Mouse (Mus musculus): ENCODE results near the gene Ppil1.

- TF ChIP-seq EP300 (IDR thresholded peaks at IDR 0.05; ENCODE audit: low read depth) (no peak), CTCF (IDR thresholded peaks at IDR 0.05; ENCODE audit: low read depth) (no peak)
Observed at GRCm38 (mm10) chr17:29297321-29297720, 33.3 kb upstream of the Ppil1 start.

Measured in liver, postnatal 0 days (tissue).